Mouse (Mus musculus): ENCODE data around the gene Epo.

Epo gene

DNA sequence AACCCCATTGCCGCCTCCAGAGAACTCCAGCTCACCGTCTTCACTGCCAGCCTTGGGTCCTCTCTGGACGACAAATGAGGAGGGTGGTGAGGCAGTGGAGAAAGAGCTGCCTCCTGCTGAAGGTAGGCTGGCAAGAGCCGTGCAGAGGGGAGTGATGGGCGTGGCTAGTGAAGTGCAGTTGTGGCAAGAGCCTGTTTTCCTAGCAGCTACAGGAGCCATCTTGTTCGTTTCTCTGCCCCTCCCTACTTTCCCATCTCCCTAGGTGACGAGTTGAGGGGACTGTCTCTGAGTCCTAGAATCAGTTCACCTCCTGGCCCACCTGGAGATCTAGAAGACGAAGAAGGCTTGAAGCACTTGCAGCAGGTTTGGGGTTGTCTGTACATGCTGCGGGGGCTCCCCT, 11.2 kb downstream of the Epo start:
- DNase-seq (ENCODE audit: extremely low spot score, low spot score) = no peak

DNA sequence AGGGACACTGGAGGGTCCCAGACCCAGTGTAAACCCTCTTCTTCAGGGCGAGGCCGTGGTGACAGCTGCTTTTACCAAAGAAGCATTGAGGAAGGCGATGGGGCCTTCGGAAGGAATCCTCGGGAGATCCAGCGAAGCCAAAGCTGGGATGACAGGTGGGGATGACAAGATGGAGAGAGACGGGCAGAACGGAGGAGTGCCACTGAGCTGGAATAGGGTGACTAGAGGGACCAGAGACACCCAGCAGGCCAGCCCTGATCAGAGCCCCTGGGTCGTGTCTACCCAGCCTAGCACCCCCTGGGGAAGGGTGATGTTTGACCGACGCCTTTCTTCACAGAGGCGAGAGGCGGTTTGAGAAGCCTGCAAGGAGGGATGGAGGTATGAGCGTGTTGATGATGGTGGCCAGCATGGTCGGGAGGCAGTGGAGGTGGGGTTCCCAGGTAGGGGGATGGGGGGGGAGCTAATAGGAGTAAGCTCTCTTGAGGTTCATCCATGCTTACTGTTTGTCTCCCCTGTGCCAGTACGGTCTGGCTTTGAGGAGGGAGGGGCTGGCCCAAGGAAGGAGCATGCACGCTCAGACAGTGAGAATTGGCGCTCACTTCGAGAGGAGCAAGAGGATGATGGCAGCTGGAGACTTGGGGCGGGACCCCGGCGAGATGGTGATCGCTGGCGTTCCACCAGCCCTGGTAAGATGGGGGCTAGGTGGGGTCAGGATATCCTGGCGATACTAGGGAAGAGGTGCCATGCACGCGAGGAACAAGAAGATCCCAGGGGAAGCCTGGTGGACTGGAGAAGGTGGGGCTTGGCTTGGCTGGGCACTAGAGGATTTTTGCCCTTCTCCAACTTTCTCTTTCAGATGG, 13.1 kb downstream of the Epo start:
- no peak for DNase-seq (ENCODE audit: extremely low spot score, low spot score)

DNA sequence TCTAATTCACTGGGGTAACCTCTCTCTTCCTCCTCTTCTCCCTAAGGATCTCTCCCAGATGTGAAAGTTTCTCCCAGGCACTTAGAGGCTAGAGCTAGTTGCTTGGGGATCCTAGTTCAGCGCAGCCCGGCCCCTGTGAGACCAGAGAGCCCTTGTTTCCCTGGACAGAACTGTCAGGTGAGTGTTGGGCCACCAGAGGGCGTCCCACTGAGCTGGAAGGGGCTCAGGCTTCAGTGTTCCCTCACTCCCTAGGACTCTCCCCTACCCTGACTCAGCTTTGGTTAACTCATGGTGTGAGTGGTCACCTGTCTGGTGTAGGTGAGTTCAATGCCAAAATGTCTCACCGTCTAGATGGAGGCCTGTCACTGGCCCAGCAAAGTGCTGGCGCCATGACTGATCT, 14.6 kb downstream of the Epo start, which contains the start of gene Gigyf1:
TSS of gene Gigyf1 (plus strand) at position 113 of the 400 bp plus-strand sequence.
- DNase-seq (ENCODE audit: extremely low spot score, low spot score) = no peak

DNA sequence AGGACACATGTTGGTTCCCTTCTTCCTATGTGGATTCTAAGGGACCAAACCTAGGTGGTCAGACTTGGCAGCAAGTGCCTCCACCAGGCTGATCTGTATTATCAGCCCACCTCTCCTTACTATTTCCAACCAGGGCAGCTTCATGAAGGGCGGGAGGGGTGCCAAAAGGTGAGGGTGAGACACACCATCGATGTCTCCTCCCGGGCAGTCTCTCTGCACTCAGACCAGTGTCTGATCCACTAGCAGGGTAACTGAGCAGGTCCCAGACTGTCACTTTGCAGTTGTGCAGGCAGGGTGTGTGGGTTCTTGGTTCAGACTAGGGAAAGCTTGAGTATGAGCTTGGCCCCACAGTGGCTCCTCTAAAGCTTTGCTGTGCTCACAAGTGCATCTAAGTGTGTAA, 18.2 kb downstream of the Epo start:
- DNase-seq (ENCODE audit: extremely low spot score, low spot score) = no peak

DNA sequence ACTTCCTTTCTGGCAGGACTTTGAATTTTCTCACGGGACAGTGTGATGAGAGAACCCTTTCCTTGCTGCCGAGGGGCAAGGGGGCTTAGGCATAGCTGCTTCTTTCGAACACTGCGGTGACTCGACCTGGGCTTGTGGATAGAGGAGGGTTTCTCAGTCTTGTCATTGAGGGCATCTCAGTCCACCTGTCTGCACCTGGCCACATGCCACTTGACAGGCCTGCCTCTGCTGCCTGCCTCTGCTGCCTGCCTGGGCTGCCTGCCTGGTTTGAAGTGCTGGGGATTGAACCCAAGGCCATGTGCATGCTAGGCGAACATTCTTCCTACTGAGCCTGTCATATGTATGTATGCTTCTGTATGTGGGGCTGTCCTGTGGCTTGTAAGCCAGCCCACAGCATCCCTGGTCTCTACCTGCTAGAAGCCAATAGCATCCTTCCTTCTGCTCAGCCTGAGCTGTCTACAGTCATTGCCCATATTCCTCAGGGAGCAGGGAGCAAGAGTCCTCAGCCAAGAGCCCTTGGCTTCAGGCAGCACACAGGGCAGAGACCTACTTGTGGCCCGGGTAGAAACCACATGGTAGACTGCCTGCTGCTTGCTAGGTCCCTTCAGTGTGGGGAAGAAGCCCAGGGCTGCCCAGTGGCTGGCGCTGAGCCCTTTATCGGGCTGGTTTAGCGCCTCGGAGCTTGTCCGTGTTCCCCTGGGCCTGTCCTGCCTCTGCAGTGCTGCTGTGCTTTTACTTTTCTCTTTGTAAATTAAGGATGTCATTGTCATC, 18.9 kb downstream of the Epo start:
- DNase-seq (ENCODE audit: extremely low spot score, low spot score) = no peak

DNA sequence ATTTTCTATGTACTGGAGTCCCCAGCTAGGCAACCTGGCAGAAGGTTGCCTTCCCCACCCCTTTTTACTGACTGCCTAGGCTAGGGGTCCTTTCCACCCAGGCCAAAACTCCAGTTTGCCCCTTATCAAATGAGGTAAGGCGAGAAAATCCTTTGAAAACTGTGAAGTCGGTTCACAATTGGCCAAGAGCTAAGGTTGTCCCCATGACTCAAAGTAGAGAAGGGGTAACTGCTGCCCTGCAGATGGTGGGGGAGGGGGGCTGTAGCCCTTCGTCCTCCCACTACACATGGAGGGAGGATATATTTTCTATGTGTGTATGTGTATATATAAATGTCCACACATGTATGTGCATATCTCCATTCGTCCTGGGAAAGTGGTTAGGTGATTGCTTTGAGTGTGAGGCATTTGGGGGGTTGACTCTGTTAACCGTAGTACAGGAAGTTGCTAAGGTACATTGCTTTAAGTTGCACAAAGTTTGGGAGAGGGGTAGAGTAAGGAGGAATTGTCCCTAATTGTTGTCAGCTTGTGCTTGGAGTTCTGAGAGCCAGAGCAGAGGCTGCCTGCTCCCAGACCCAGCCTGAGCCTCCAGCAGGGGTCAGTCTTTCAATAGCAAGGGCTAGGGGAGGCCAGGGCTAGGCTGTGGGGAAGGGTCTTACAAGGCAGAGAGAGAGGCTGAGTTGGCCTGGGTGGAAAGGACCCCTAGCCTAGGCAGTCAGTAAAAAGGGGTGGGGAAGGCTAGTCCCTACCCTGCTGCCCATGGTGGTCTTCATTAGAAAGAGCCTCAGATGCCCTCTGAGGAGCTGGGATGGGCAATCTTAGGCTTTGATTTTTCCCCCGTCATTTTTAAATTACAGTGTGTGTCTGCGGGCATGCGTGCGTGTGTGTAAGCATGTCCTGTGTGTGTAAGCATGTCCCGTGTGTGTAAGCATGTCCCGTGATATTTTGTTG, 19.9 kb downstream of the Epo start:
- DNase-seq (ENCODE audit: extremely low spot score, low spot score) = peak; percentile 55

DNA sequence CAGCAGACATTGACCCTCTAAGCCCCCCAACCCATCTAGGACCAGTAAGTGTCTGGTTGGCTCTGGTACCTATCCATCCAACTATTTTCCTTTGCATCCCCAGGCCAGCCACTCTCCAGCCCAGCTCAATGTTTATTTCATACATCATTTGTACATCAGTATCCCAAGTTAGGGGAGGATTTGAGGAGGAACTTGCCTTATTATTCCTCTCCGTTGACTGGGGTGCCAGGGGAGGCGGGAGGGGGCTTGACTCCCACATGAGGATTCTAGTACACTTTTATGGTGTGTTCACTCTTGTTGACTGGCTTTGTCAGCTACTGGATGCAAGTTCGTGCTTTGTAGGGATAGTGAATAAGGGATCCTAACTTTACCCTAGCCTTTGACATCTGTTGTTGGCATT, 21.3 kb downstream of the Epo start:
- no peak for DNase-seq (ENCODE audit: extremely low spot score, low spot score)

DNA sequence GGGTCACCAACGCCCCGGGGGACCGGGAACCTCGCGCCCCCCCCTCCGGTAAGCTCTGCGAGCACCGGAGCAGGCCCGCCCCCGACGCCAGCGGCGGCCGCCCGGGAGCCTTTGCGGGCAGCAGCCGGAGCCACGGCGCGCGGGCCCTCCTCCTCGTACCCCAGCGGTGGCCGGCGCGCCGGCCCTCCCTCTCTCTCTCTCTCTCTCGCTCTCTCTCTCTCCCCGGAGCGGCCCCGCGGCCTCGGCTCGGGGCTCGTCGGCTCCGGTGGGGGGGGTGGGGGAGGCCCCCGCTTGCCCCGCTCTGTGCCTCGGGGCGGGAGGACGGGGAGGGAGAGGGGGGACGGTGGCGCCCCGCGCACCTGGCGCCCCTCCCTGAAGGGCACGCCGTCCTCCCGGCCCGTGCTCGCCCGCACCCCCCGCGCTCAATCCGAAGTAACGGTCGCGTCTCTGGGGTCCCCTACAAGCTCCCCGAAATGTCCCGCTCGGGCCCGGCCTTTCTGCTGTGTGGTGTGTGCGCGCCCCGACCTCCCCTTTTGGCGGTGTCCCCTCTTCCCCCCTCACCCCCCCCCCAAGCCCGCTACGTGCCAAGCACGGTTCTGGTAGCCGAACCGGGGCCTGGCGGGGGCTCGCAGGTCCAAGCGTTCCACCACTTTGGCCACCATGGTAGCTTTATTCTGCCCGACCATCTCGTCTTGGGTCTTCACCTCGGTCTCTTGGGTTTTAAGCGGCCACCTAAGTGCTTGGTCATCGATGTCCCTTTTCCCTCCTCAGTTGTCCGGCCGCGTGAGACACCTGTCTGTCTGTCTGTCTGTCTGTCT, 22.3 kb downstream of the Epo start:
- peak; percentile 37 for DNase-seq (ENCODE audit: extremely low spot score, low spot score)

DNA sequence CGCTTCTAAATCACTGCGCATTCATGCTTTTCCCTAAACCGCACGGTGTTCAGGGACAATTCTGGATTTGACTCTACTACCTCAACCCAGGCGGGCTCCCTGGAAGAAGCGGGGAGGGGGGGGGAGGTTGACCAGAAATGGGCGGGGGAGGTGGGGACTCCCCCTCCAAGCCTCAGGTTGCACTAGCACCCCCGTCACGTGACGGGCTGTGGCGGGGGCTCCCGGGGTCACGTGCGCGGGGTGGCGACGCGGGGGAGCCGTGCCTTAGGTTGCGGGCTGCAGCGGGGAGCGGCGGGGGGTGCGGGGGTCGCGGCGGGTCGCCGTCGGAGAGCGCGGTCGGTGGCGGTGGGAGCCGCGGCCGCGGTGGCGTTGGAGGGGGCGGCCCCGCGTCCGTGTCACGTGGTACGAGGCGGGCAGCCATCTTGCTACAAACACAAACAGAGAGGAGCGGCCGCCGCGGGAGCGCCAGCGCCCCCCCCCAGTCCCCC, 23.0 kb downstream of the Epo start:
- DNase-seq (ENCODE audit: extremely low spot score, low spot score) = peak; percentile 90

DNA sequence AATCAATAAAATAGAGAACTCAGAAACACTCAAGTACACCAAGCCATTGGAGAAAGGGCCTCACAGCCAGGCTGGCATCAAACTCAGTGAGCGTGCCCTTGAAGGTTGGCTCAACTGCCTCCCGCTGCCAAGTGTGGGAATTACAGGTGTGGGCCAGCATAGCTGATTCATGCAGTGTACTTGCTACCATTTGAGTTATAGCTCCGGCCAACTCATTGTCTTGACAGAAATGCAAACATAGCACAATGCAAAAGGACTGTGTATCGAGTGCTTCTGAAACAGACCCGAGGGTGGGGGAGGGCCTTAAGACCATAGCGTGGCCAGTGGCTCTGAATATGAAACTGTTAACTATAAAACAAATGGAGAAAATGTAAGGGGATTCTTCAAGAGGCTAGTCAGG, 29.0 kb downstream of the Epo start:
- no peak for DNase-seq (ENCODE audit: extremely low spot score, low spot score)

DNA sequence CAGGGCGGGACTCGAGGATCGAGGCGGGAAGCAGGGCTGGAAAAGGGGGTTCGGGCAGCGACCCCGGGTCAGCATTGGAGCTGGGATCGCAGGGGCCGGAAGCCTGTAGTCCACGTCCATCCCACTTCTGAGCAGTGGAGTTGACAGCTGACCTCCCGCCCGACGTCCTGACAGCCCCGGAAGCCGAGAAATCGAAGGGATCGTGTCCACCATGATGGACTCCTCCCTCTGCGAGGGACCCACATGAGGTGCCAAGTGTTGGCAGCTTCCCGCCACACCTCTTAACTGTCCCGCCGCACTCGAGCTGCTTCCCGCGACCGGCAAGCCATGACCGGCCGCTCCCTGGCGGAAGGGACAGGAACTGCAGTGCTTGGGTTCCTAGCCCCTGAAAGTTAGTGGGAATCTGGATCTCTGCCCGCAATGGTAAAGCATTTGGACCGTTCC, 30.4 kb downstream of the Epo start:
- DNase-seq (ENCODE audit: extremely low spot score, low spot score) = no peak

DNA sequence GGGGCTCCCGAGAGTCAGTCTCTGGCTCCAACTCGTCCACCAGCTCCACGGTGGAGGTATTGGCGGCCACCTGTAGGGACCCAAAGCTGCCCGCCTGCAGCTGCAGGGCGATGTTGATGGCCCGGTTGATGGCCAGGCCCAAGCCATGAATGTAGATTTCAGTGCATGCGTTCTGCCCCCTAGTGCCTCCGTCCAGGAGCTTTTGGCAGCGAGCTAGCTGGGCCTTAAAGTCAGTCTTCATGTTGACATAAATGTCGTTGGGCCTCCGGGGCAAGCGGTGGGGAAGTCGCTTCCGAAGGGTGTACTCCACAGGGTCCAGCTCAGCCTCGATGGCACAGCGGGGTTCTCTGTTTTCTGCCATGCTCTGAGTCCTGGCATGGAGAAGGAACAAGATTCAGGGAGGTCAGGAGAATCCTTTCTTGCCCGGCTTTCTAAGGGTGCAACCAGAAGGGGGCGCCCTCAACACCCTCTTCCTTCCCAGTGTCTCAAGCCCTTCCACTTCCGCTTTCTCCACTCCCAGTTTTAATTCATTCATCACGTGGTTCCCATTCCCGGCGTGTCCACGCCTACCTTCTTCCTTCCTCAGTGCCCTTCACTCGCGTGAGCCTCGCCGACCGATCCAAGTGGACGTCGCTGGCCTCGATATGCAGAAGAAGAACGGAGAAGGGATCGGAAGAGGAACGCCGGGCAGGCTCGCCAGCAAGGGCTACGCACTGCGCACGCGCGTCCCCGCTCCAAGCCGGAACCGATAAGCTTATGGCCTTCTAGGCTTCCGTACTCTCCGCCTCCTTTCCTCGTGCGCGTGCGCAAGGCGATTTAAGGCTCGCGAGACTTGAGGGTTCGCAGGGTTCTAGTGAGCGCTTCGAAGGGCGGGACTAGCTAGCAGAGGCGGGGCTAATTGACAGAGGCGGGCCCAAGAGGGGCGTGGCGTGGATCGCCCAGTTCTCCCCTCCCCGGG, 31.1 kb downstream of the Epo start, which contains the start of gene Pop7:
TSS of gene Pop7 (minus strand) at position 810 of the 958 bp plus-strand sequence.
- peak; percentile 99 for DNase-seq (ENCODE audit: extremely low spot score, low spot score)

DNA sequence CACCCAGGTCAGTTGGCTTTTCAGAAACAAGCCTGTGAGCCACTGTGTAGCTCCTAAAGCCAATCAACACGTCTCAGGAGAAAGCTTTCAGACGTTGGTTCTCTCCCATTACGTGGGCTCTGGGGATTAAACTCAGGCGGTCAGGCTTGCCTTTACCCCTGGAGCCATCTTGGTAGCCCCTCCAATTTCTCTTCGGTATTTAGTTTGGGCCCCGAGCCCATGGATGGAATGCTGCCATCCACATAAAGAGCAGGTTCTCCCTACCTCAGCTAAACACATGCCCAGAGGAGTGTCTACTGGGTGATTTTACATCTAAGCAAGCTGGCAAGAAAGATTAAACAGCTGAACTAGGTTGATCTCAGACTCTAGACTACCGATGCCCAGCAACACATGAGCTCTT, 32.9 kb downstream of the Epo start:
- DNase-seq (ENCODE audit: extremely low spot score, low spot score) = no peak

DNA sequence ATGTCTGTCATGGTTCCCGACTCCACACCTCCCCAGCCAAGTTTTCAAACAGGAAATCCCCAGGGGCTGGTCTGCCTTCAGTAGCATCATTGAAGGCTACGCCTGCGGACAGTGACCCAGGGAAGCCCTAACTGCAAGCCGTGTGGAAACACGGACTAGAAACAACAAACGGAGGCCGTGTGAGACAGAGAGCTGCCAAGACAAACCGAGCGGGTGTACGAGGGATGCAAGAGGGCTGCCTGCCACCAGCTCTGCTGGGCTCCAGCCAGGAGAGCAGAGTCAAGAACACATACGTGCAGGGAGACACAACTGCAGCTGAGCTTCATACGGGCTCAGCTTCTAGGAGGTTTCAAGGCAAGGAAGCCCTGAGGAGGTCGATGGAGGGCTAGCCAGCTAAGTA, 39.2 kb downstream of the Epo start:
- no peak for DNase-seq (ENCODE audit: extremely low spot score, low spot score)

DNA sequence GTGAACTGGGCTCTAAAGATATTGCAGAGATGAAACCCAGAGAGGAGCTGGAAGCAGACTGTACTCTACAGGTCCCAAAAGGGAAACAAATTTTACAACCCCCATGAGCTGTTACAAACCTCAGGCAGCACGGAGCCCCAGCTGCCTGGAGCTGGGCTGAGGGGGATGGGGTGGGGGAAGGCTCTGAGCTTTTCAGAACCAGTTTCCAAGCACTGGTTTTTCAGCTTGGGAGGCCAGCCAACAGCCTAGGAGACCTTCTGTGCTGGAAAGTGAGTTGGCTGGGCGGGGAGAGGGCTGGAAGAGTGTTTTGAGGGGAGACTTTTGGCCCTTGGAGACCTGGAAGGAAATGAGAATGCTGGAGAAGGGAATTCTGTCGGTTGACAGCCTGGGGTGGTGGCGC, 41.5 kb downstream of the Epo start:
- no peak for DNase-seq (ENCODE audit: extremely low spot score, low spot score)

DNA sequence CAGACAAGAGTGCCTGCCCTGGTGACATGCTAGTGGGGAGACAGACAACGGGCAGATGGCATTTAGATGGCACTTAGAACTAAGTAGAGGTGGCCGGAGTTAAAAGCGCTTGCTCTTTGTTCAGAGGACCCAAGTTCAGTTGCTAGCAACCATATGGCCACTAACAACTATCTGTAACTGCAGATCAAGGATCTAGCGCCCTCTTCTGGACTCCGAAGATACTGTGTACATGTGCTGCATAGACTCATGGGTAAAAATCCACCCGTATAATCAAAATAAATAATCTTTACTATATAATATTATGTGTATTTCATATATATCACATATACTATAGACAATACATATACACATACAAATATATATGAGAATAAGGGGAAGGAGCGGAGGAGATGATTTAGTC, 45.4 kb downstream of the Epo start:
- no peak for DNase-seq (ENCODE audit: extremely low spot score, low spot score)

DNA sequence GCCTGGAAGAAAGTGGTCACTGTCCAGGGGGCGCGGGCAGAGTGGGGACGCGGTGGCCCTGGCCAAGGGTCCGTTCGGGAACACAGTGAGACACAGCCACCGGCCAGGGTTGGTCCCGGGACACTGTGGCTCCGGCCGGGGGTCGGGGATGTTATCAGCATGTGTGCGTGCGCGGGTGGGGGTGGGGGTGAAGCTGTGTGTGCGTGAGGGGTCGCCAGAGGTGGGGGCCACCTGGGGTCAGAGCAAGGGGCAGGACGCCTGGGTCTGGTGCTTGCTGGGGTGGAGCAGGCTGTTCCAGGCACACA, 47.2 kb downstream of the Epo start:
- no peak for DNase-seq (ENCODE audit: extremely low spot score, low spot score)

DNA sequence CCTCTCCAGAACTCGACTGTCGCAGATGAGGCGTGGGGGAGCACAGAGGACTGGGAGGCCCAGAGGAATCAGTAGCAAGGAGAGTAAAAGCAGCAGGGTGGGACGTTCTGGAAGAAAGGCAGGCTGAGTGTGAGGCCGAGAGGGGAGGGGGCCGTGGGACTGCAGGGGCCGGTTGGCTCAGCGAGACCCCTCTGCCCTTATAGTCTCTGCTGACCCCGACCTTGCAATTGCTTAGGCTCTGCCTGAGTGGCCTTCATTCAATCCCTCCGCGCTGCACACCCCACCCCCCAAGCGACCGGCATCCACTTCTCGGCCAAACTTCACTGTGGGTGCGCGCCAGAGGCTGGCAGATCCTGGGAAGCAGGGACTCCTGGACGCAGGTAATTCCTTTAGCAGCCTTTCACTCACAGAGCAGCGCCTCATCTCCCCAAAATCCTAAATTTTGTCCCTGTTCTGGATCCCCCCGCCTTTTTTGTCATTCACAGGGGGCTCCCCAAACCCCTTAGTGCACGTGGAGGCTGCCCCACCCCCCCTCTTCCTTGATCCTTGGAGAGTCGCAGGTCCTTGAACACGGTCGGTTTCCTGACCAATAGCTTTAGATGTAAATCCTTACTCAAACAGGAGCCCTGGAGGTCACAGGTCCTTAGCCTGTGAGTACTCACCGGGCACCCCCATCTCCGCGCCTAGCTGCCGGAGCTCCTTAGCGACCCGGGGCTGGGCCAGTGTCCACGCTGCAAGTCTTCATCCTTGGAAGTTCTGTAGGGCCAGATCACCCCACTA, 47.8 kb downstream of the Epo start:
- peak; percentile 50 for DNase-seq (ENCODE audit: extremely low spot score, low spot score)

DNA sequence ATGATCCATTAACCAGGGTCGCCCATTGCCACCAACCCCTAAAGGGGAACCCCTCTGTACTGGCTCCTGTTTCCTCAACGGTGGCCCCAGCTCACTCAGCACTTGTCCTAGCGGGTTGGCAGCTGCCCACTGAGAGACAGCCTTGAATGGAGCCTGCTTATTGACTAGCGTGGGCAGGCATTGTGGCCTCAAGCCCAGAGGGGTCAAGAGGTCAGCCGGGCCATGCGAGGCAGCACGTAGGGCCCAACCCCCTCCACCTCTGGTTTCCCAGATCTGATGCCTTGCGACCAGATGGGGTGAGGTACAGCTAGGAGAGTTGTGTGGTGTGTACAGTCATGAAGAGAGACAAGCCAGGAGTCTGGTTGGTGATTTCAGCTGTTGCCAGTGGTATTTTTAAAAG, 51.1 kb downstream of the Epo start:
- peak; percentile 35 for DNase-seq (ENCODE audit: extremely low spot score, low spot score)

Data from neural tube, embryonic 10.5 days (tissue).